Comparison of ENCODE assay signal across 8 mouse cellular contexts in genomic region chrX:100776494-100776893, GRCm38 (mm10). TPM values are rescaled to one million over a fixed set of nuclear protein-coding genes. Genes with fewer than 3 reads are reported as not detected.
DNase-seq lines count a peak whose midpoint lies in the region; ATAC-seq and TF ChIP-seq lines count a peak whose summit lies in the region.

No protein-coding gene starts in this region.

- peak overlapping the region; percentile 47 for H3K4me2 ChIP-seq in liver, embryonic 16.5 days (ENCODE audit: low read depth, low read length)
- peak overlapping the region; percentile 62 for H3K4me2 ChIP-seq in neural tube, embryonic 12.5 days (replicated peaks)

- 14% methylated on average over 9 of the region's 9 CpGs for WGBS in liver, embryonic 16.5 days (ENCODE audit: insufficient replicate concordance)
- 20% methylated on average over 9 of the region's 9 CpGs for WGBS in neural tube, embryonic 12.5 days

- no peaks in the 10 kb centered on the region for H3K9me3 ChIP-seq in liver, embryonic 16.5 days (replicated peaks; ENCODE audit: control insufficient read depth, low read length)
- no peaks in the 10 kb centered on the region for H3K9me3 ChIP-seq in neural tube, embryonic 12.5 days

- no peaks in the 10 kb centered on the region for H3K27me3 ChIP-seq in C2C12 (ENCODE audit: control insufficient read depth, insufficient read depth, insufficient read length)
- no peaks in the 10 kb centered on the region for H3K27me3 ChIP-seq in liver, embryonic 16.5 days (ENCODE audit: control insufficient read depth, insufficient read depth, low read depth, low read length)
- H3K27me3 ChIP-seq in neural tube, embryonic 12.5 days (replicated peaks): no peaks in the 10 kb centered on the region

- H3K4me1 ChIP-seq in liver, embryonic 16.5 days (ENCODE audit: control insufficient read depth, low read depth, low read length): no peaks in the 10 kb centered on the region
- H3K4me1 ChIP-seq in neural tube, embryonic 12.5 days: peaks cover 4% of the 10 kb centered on the region; the same call in 1 of the 2 replicates

- ATAC-seq in common myeloid progenitor, adult 5-6 weeks (replicated peaks; ENCODE audit: low read depth, poor library complexity, severe bottlenecking): peak; percentile 74
- 0 out of 2 replicates have a peak, but pooled peaks have one; percentile 25 for ATAC-seq in liver, embryonic 16.5 days (ENCODE audit: low read depth)
- peak; percentile 66 for ATAC-seq in neural tube, embryonic 12.5 days (ENCODE audit: low FRiP score, low read depth)

- H3K79me3 ChIP-seq in C2C12 (ENCODE audit: low read depth): peaks cover 7% of the 10 kb centered on the region

- H3ac ChIP-seq in C2C12 (ENCODE audit: control insufficient read depth, insufficient read length, low read depth): no peak overlapping the region

- TF ChIP-seq CTCF in C2C12 (IDR thresholded peaks at IDR 0.05; ENCODE audit: control insufficient read depth, insufficient read depth, insufficient read length): no peak

- peak overlapping the region; percentile 36 for H3K4me3 ChIP-seq in C2C12 (ENCODE audit: insufficient read depth, poor library complexity, severe bottlenecking)
- H3K4me3 ChIP-seq in liver, embryonic 16.5 days (ENCODE audit: low read depth, low read length): peak overlapping the region; percentile 55
- H3K4me3 ChIP-seq in neural tube, embryonic 12.5 days: peak overlapping the region; percentile 50; the same call in 1 of the 2 replicates

- peaks cover 26% of the 10 kb centered on the region for H3K79me2 ChIP-seq in C2C12 (ENCODE audit: control insufficient read depth, insufficient read depth)

- H3K9ac ChIP-seq in liver, embryonic 16.5 days (ENCODE audit: low read depth, low read length): no peak overlapping the region
- no peak overlapping the region for H3K9ac ChIP-seq in neural tube, embryonic 12.5 days

- no peaks in the 10 kb centered on the region for H3K36me3 ChIP-seq in C2C12 (ENCODE audit: control insufficient read depth, insufficient read depth)
- H3K36me3 ChIP-seq in liver, embryonic 16.5 days (ENCODE audit: control insufficient read depth, insufficient read depth): no peaks in the 10 kb centered on the region
- no peaks in the 10 kb centered on the region for H3K36me3 ChIP-seq in neural tube, embryonic 12.5 days

- no peak overlapping the region for H3K27ac ChIP-seq in liver, embryonic 16.5 days (ENCODE audit: low read length)
- H3K27ac ChIP-seq in neural tube, embryonic 12.5 days: 0 out of 2 replicates have a peak overlapping the region, but pooled peaks have one; percentile 72

- peak; percentile 29 for DNase-seq in WW6 (ENCODE audit: low read depth, low spot score)
- DNase-seq in heart, adult 9 months (ENCODE audit: low spot score in 2 of 2): peak; percentile 16 to 38
- peak; percentile 66 for DNase-seq in kidney, adult 9 months
- DNase-seq in urinary bladder, postnatal 36 days (ENCODE audit: low spot score in 2 of 2): no peak

TF ChIP-seq in C2C12, 6 proteins besides CTCF, POLR2A, EP300 and RAD21:
- TF ChIP-seq MYOD1 (IDR thresholded peaks at IDR 0.05; ENCODE audit: control insufficient read depth, insufficient read length, low read depth) (no peak), CEBPB (IDR thresholded peaks at IDR 0.05; ENCODE audit: low read depth) (no peak), MAX (IDR thresholded peaks at IDR 0.05) (no peak), USF1 (IDR thresholded peaks at IDR 0.05; ENCODE audit: low read depth) (no peak), MYOG (IDR thresholded peaks at IDR 0.05; ENCODE audit: control insufficient read depth, extremely low read depth, insufficient read length) (no peak), FOSL1 (IDR thresholded peaks at IDR 0.05; ENCODE audit: insufficient read depth, low read length, poor library complexity, severe bottlenecking) (no peak)

RNA-seq across cellular contexts. Expression of gene Dlg3, which starts 9.0 kb away (rescaled TPM):
- polyA plus RNA-seq in C2C12 (2012; fragmentation: generic; extraction: Trizol): 6.0 TPM
- total RNA-seq in common myeloid progenitor, adult 5-6 weeks (2017): 13.4 and 17.0 TPM in 2 replicates
- polyA plus RNA-seq in liver, embryonic 16.5 days (2015; fragmentation: Nextera tagmentation; extraction: Ambion mirVana): 0.72 and 0.79 TPM in 2 replicates
- 11.6 and 13.7 TPM in 2 replicates for polyA plus RNA-seq in neural tube, embryonic 12.5 days (2016; fragmentation: Nextera tagmentation; extraction: Ambion mirVana)

RNA-seq across cellular contexts. Expression of gene Gdpd2, which starts 46.8 kb away (rescaled TPM):
- polyA plus RNA-seq in C2C12 (2012; fragmentation: generic; extraction: Trizol): 0.05 TPM
- total RNA-seq in common myeloid progenitor, adult 5-6 weeks (2017): 0.58 TPM in 1 of 2 replicates, not detected in the other
- 0.08 TPM in 1 of 2 replicates, not detected in the other for polyA plus RNA-seq in liver, embryonic 16.5 days (2015; fragmentation: Nextera tagmentation; extraction: Ambion mirVana)
- polyA plus RNA-seq in neural tube, embryonic 12.5 days (2016; fragmentation: Nextera tagmentation; extraction: Ambion mirVana): 8.7 and 10.7 TPM in 2 replicates

Comparison
In these comparisons a context has a peak if more than half of its experiments do, and no peak if none do; other contexts are left out.
1. DNase-seq: peak in WW6 (single experiment), heart, adult 9 months (2 of 2) and kidney, adult 9 months (single experiment); none in urinary bladder, postnatal 36 days (0 of 2).
2. Peak in every context shown above with its lines, with median percentiles within 50 percentile points of each other: H3K4me3 ChIP-seq and ATAC-seq.